Mouse (Mus musculus) left cerebral cortex, postnatal 25 days (tissue): ENCODE results near the gene Zdhhc7. TPM values are rescaled to one million over a fixed set of nuclear protein-coding genes. Genes with fewer than 3 reads are reported as not detected.

Experiments used
- DNase-seq, 2 experiments: peaks; one replicate each; pipeline ENCODE4 v3.0.0; 2022; ENCODE audit warnings: low spot score in 2 of 2, mixed read lengths in 1 of 2
- intact Hi-C: fragments of 180-260 bp; cut with DNase I; formaldehyde crosslinking; loops from one replicate; pipeline ENCODE4 v1.15.1; 2025
- total RNA-seq, 2 experiments: library from RNA; stranded (reverse); gene quantifications; 2 replicates each; pipeline ENCODE4 v1.2.3; 2021

Zdhhc7 gene
- 10 to 100 TPM; 36.5 to 40.0 TPM for total RNA-seq

DNA sequence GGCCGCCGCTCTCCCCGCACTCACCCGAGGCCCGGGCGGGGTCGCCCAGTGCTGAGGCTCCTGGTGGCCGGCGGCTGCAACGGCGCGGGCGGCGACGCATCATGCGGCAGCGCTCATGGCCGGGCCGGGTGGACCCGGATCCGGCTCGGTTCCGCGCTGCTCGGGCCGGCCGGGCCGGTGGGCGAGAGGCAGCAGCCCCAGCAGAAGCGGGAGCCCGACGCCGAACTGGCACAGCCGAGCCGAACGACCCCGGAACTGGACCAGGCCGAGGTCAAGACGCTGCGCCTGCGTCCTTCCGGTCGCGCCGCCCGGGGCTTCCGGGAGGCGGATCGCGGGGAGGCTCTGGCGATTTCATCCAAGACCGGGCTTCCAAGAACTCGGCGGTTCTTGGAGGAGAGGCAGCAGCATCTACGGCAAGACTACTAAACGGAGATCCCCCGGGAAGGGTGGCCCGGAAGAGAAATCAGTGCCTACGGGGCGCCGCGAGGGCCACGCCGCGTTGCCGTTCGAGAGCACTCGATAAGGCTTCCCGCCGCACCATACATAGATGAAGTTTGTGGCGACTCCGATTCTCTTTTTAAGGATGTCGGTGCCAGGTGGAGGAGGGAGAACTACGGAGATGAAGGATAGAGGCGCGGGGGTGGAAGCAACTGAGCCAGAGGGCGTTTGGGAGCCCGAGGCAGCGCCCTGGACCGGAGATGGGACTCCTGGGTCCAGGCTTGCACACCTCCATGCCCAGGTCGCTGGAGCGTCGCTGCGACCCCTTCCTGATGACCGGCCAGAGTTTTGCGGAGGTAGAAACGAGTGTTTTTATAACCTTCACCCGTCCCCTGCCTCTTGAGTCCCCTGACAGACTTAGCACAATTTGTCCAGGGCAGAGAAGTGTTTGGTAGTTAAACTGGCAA lies at the start of gene Zdhhc7:
Gene Zdhhc7 (minus strand): TSS at position 415 of the 905 bp plus-strand sequence.
- peak; percentile 87 to 89 for DNase-seq
- intact Hi-C loops: no loop called here

- intact Hi-C loops: no loop called here
- no peak for DNase-seq
Measured at GRCm38 (mm10) chr8:120150028-120150427, 48.7 kb upstream of the Zdhhc7 start.

DNA sequence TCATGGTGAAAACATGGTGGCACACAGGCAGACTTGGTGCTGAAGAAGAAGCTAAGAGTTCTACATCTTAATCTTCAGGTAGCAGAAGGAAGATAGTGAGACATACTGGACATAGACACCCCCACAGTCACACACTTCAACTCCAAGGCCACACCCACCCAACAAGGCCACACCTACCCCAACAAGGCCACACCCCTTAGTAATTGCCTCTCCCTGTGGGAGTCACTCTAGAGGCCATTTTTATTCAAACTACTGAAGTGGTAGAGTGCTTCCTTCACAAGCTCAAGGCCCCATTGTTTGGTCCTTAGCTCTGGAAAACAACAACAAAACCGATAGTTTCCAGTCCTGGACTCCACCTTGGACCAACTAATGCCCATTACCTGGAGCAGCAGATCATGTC lies 44.8 kb upstream of the Zdhhc7 start:
- intact Hi-C loops: no loop called here
- no peak for DNase-seq

- intact Hi-C loops: loop anchor here (2.0 kb wide), 1 partner anchor 26 kb away; no protein-coding TSS in a partner anchor
Measured at GRCm38 (mm10) chr8:120144652-120145301, 43.5 kb upstream of the Zdhhc7 start.

GRCm38 (mm10) chr8:120143911-120144651 lies 42.8 kb upstream of the Zdhhc7 start:
- peak in 1 of 2 experiments; percentile 83 for DNase-seq
- intact Hi-C loops: loop anchor here (2.0 kb wide), 1 partner anchor 25 kb away; no protein-coding TSS in a partner anchor

More at GRCm38 (mm10) chr8:120144652-120145301, 43.5 kb upstream of the Zdhhc7 start:
- peak in 1 of 2 experiments; percentile 85 for DNase-seq

GRCm38 (mm10) chr8:120140769-120141168 lies 39.5 kb upstream of the Zdhhc7 start:
- peak in 1 of 2 experiments; percentile 58 for DNase-seq
- intact Hi-C loops: no loop called here

DNA sequence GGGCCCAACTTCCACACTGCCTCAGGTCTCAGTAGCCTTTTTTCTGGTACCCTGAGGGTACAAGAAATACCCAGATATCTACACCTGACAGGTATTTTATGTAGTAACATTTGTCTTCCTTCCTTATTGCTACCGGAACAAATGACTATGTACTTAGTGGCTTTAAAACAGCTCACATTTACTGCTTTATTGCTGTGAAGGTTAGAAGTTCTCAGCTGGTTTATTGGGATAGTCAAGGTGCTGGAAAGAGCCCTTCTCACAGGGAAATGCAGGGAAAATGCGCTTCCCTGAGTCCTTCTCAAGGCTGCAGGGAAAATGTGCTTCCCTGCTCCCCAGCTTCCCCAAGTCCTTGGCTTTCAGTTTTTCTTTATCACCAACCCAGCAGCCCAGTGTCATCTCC lies 37.7 kb upstream of the Zdhhc7 start:
- DNase-seq: no peak
- intact Hi-C loops: no loop called here

GRCm38 (mm10) chr8:120136618-120137017 lies 35.3 kb upstream of the Zdhhc7 start:
- intact Hi-C loops: no loop called here
- peak; percentile 78 to 95 for DNase-seq

- intact Hi-C loops: no loop called here
- DNase-seq: no peak
Measured at GRCm38 (mm10) chr8:120135687-120136086, 34.4 kb upstream of the Zdhhc7 start.

DNA sequence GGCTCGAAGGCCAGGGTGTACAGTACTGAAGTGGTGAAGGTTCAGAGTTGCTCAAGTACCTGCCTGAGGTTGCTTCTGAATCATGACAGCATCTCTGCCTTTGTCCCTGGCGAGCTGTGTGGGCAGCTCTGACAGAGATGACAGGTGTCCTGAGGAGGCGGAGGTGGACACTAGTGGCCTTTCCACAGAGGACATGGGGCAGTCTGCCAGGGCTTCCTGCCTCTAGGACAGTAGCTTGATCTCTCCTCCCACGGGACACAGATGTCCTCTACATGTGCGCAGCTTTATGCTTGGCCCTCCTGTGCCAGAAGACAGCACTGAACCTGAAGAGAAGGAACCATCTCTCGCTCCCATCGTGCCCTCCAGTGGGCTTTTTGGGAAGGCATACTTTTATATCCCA lies 31.9 kb upstream of the Zdhhc7 start:
- intact Hi-C loops: no loop called here
- DNase-seq: no peak

DNA sequence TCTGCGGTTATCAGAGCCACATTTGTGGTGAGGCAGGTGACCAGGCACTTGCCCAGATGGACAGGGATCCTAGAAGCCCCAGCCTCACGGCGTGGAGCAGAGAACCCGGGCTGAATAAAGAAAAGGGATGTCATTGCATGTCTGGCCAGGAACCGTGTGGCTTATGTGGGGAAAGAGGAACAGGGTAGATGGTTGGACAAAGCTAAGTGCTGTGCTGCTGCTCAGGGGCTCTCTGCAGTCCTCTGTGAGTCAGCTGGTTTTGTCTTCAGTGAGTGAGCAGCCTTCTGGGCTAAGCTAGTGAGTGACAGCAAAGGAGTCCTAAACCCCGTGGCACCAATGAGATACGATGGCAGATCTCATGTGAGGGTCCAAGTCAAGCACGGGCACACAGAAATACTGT lies 29.9 kb upstream of the Zdhhc7 start:
- no peak for DNase-seq
- intact Hi-C loops: no loop called here

- DNase-seq: no peak
- intact Hi-C loops: no loop called here
Measured at GRCm38 (mm10) chr8:120129547-120129946, 28.3 kb upstream of the Zdhhc7 start.

GRCm38 (mm10) chr8:120126357-120127161 lies 25.3 kb upstream of the Zdhhc7 start:
- intact Hi-C loops: no loop called here
- DNase-seq: no peak

DNA sequence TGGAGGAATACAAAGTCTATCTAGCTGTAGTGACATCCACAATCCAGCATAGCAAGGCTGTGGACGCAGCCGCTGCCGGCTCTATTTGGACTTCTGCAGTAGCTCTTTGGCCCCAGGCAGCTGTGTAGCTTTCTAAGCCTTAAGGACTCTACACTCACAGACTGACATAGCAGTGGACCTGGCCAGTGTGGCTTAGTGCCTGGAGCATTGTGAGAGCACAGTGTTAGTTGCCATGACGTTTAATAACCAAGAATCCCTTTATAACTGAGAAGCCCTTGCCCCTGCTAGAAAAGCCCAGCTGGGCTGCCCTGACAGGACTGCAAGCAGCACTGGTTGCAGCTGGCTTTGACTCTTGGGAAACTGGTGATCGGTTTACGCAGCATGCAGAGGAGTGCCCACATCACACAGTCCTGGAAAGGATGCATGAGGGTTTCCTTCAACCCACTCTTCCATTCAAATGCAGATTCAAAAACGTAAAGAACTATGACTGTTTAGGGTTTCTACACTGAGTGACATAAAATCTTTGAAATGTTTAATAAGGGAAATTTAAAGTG lies 23.6 kb upstream of the Zdhhc7 start:
- intact Hi-C loops: no loop called here
- no peak for DNase-seq

GRCm38 (mm10) chr8:120124261-120124660 lies 23.0 kb upstream of the Zdhhc7 start:
- no peak for DNase-seq
- intact Hi-C loops: no loop called here

- peak in 1 of 2 experiments; percentile 52 for DNase-seq
- intact Hi-C loops: no loop called here
Measured at GRCm38 (mm10) chr8:120120951-120121350, 19.7 kb upstream of the Zdhhc7 start.

- intact Hi-C loops: loop anchor here (2.0 kb wide), 1 partner anchor 25 kb away; no protein-coding TSS in a partner anchor
- peak in 1 of 2 experiments; percentile 59 for DNase-seq
Measured at GRCm38 (mm10) chr8:120119931-120120330, 18.6 kb upstream of the Zdhhc7 start.

- intact Hi-C loops: loop anchor here (2.0 kb wide), 1 partner anchor 25 kb away; no protein-coding TSS in a partner anchor
- no peak for DNase-seq
Measured at GRCm38 (mm10) chr8:120119429-120119828, 18.1 kb upstream of the Zdhhc7 start.

GRCm38 (mm10) chr8:120118847-120119246 lies 17.6 kb upstream of the Zdhhc7 start:
- intact Hi-C loops: loop anchor here (2.0 kb wide), 1 partner anchor 26 kb away; no protein-coding TSS in a partner anchor

More at GRCm38 (mm10) chr8:120118847-120119246, 17.6 kb upstream of the Zdhhc7 start:
- DNase-seq: peak in 1 of 2 experiments; percentile 74
